Mouse (Mus musculus) stomach, embryonic 16.5 days (tissue): ENCODE data around the gene Cldn8. TPM values are rescaled to one million over a fixed set of nuclear protein-coding genes. Genes with fewer than 3 reads are reported as not detected.
A peak's percentile ranks its signal among the peaks of the same experiment; 100 is the strongest.

Experiments
- ATAC-seq: fragments of 200-750 bp; cut with Nextera tagmentation; 2 replicates; pipeline ENCODE4 v1.8.0; 2017; ENCODE audit warnings: moderate number of reproducible peaks, moderate TSS enrichment; ENCODE audit not compliant: insufficient read depth, low FRiP score
- H3K27ac ChIP-seq: fragments of 300-500 bp; sonication (generic); 2 replicates; pipeline ENCODE4 v1.5.1; 2014; ENCODE audit warnings: low read length
- H3K27me3 ChIP-seq: fragments of 300-500 bp; sonication (generic); 2 replicates; pipeline ENCODE4 v1.6.1; 2014; ENCODE audit warnings: low read length, control low read depth, mixed read lengths; ENCODE audit not compliant: control insufficient read depth, insufficient read depth
- H3K36me3 ChIP-seq: fragments of 300-500 bp; sonication (generic); 2 replicates; pipeline ENCODE4 v1.6.1; 2014; ENCODE audit warnings: low read length; ENCODE audit not compliant: control insufficient read depth, insufficient read depth
- H3K4me1 ChIP-seq: fragments of 300-500 bp; sonication (generic); 2 replicates; pipeline ENCODE4 v1.6.1; 2014; ENCODE audit warnings: low read length, control low read depth, mixed read lengths; ENCODE audit not compliant: control insufficient read depth, insufficient read depth
- H3K4me2 ChIP-seq: fragments of 300-500 bp; sonication (generic); 2 replicates; pipeline ENCODE4 v1.6.1; 2014; ENCODE audit warnings: low read depth, low read length, mixed read lengths
- H3K4me3 ChIP-seq: fragments of 300-500 bp; sonication (generic); replicated peaks from 2 replicates; pipeline ENCODE4 v1.5.1; 2014; ENCODE audit warnings: mild to moderate bottlenecking, low read length
- H3K9ac ChIP-seq: fragments of 300-500 bp; sonication (generic); 2 replicates; pipeline ENCODE4 v1.6.1; 2014; ENCODE audit warnings: low read length
- H3K9me3 ChIP-seq: fragments of 300-500 bp; sonication (generic); replicated peaks from 2 replicates; pipeline ENCODE4 v1.6.1; 2016; ENCODE audit warnings: low read length, control low read depth; ENCODE audit not compliant: control insufficient read depth
- WGBS: fragments of 180-500 bp; shearing (Covaris S2); extraction: QIAGEN DNeasy Blood & Tissue Kit; methylation state at CpG from one replicate; pipeline ENCODE4 v1.1.7; 2014; 5-methylcytosine and 5-hydroxymethylcytosine counted together
- polyA plus RNA-seq: library from polyadenylated mRNA; unstranded; fragments of >200 nt; fragmentation: Nextera tagmentation; extraction: Ambion mirVana; gene quantifications from 2 replicates; pipeline ENCODE4 v1.2.1, GENCODE M21; 2015

Cldn8 gene
- polyA plus RNA-seq, 1 experiment from 2014 or later, result 11.6 TPM

DNA sequence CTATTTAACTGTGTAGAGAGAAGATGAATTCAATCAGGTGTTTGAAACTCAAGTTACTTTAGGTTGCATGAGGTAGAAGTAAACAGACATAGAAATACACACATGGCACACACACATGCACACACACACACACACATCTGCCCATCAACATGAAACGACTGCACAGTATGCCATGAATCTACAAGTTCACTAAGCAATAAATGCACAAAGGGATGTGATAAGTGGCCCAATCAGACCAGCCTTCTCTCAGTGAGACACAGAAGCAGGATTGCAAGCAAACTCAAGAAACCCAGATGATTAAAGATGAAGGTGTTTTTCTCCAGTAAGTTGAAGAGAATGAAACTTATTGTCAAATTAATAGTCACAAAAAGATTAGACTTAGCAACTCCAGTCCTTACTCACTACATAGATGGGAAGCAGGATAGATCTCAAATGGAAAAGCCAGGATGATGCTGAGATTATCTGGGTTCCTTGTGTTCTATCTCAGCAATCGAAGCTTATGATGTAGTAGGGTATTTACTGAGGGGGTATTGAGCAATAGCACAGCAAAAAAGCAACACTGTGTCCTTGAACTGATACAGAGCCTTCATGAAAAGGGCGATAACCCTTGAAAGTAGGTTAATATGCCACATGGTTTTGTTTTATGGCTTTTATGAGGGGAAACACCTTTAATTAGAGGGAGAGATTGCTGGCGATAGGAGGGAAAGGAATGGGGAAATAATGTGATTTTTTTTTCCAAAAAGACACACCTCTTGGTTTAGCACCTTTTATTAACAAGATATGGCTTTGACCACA lies 13.1 kb upstream of the Cldn8 start:
- no peaks in the 10 kb centered on the region for H3K27me3 ChIP-seq
- no peak overlapping the region for H3K9ac ChIP-seq
- H3K4me3 ChIP-seq, result no peak overlapping the region
- no peaks in the 10 kb centered on the region for H3K9me3 ChIP-seq
- H3K4me2 ChIP-seq, result no peak overlapping the region
- H3K27ac ChIP-seq, result no peak overlapping the region
- WGBS, result 73% methylated on average over 4 of the region's 4 CpGs
- H3K36me3 ChIP-seq, result no peaks in the 10 kb centered on the region
- no peaks in the 10 kb centered on the region for H3K4me1 ChIP-seq
- no peak for ATAC-seq

DNA sequence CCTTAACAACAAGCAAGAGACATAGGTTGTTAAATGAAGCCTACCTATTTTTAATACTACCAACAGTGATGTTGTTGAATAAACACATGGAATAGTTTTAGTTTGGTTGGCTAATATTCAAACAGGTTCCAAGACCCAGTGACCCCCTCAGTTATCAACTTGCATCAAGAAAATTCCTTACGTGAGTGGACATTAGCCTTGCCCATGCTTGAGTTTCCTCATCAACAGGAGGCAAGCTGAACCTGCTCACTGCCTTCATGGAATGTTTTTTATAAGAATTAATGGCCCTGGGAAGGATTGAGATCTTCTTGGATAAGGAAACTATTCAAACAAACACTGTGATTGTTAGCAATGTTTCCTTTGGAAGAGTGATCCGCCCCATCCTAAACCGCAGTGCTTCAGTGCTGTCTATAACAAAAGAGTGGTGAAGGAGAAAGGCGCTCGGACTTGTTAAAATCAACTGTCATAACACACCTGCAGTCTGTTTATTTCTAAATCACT lies 10.0 kb upstream of the Cldn8 start:
- WGBS, result 43% methylated on average over 5 of the region's 5 CpGs

DNA sequence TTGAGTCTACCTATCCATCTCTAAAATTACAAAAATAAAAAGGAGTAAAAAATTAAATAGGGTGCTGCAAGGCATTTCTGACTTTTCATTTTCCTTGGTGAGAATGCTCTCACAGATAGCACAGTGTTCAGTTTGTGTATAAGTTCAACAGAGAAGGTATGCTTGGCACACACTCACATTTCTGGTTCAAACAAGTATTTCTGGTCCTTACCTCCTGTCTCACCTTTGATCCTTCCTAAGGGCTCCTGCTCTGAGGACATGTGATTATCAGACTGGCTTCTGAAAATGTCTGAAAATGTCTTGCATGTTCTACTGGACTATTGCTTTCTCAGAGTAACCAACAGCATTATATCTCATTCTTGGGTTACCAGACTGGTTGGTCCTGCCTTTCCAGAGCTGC lies 7.2 kb upstream of the Cldn8 start:
- Histone ChIP-seq H3K36me3 (no peaks in the 10 kb centered on the region), H3K27me3 (no peaks in the 10 kb centered on the region), H3K4me2 (no peak overlapping the region), H3K9ac (no peak overlapping the region), H3K9me3 (no peaks in the 10 kb centered on the region), H3K27ac (peak overlapping the region; percentile 23), H3K4me3 (no peak overlapping the region), H3K4me1 (0 out of 2 replicates have a peak, but pooled peaks cover 4% of the 10 kb centered on the region)
- no peak for ATAC-seq

More for the DNA sequence above, 10.0 kb upstream of the Cldn8 start:
- Histone ChIP-seq H3K9ac (no peak overlapping the region), H3K4me1 (0 out of 2 replicates have a peak, but pooled peaks cover 4% of the 10 kb centered on the region), H3K27ac (no peak overlapping the region), H3K27me3 (no peaks in the 10 kb centered on the region), H3K4me3 (no peak overlapping the region), H3K36me3 (no peaks in the 10 kb centered on the region), H3K9me3 (no peaks in the 10 kb centered on the region), H3K4me2 (no peak overlapping the region)
- ATAC-seq, result no peak

DNA sequence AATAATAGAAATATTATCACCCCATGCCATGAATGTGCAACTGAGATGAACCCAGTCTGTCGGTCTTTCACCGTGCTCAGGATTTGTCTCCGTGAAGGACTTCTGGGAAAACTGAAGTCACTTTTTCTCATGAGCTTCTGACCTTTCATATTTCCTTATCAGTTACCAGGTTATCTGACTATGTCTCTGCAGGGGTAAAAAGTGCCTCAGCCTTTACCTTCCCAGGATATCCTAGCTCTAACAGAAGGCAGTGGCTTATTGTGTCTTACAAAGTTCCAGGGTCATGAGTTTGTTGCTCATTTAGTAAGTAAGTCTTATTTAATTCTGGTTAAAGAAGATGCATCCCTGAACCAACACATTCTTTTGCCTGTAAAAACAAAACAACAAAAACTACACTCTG lies 6.7 kb upstream of the Cldn8 start:
- Histone ChIP-seq H3K27me3 (no peaks in the 10 kb centered on the region), H3K27ac (no peak overlapping the region), H3K4me1 (0 out of 2 replicates have a peak, but pooled peaks cover 4% of the 10 kb centered on the region), H3K9me3 (no peaks in the 10 kb centered on the region), H3K36me3 (no peaks in the 10 kb centered on the region), H3K4me3 (no peak overlapping the region), H3K4me2 (no peak overlapping the region), H3K9ac (no peak overlapping the region)
- WGBS, result 71% methylated on average over 3 of the region's 3 CpGs
- ATAC-seq, result no peak

DNA sequence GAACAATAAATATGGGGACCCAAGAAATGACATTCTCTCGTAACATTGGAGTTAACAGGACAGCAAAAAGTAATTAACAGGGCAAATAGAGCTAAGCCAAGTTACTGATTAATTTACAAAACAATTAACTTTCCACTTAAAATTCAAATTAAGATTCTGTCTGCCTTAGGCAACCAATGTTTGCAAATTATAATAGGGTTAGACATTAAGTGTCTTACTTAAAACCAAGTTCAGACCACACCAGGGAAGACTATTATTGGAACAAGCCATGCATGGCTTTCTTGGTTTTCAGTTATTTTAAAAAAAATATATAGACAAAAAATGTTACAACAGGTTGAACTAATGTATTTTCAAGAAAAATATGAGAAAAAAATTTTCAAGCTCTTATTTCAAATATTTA lies 6.1 kb upstream of the Cldn8 start:
- Histone ChIP-seq H3K9ac (no peak overlapping the region), H3K9me3 (no peaks in the 10 kb centered on the region), H3K36me3 (no peaks in the 10 kb centered on the region), H3K4me1 (0 out of 2 replicates have a peak, but pooled peaks cover 4% of the 10 kb centered on the region), H3K27ac (no peak overlapping the region), H3K27me3 (no peaks in the 10 kb centered on the region), H3K4me2 (no peak overlapping the region), H3K4me3 (no peak overlapping the region)
- no peak for ATAC-seq
- 84% methylated on average over 1 of the region's 1 CpGs for WGBS

DNA sequence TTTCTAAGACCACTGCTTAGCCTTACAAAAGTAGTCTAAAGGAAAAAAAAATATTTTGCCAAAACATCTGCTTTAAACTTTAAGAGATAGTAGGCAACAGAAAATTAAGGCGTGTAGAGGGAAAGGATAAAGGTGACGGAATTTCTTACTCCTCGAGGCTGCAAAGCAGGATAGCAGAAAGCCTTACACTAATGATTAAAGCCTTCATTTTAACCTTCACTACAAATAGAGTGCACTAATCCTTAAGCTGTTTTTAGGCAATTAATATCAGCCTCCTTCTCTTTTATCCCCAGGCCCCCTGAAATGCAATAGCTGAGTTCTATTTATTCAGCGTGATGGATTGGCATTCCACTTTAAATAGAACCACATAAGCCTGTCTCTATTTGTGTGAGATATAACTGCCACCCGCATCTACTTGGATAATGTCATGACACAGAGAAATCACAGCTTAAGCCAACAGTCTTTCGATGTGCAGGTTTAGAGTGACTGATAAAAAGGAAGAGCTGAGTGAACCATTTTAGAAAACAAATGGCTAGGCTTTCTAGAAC lies 1.3 kb downstream of the Cldn8 start:
- H3K4me1 ChIP-seq, result no peaks in the 10 kb centered on the region
- H3K4me3 ChIP-seq, result peak overlapping the region; percentile 33
- no peak overlapping the region for H3K27ac ChIP-seq
- no peaks in the 10 kb centered on the region for H3K9me3 ChIP-seq
- 24% methylated on average over 6 of the region's 6 CpGs for WGBS
- no peaks in the 10 kb centered on the region for H3K27me3 ChIP-seq
- no peak for ATAC-seq
- no peak overlapping the region for H3K9ac ChIP-seq
- H3K36me3 ChIP-seq, result no peaks in the 10 kb centered on the region
- H3K4me2 ChIP-seq, result peak overlapping the region; percentile 48

DNA sequence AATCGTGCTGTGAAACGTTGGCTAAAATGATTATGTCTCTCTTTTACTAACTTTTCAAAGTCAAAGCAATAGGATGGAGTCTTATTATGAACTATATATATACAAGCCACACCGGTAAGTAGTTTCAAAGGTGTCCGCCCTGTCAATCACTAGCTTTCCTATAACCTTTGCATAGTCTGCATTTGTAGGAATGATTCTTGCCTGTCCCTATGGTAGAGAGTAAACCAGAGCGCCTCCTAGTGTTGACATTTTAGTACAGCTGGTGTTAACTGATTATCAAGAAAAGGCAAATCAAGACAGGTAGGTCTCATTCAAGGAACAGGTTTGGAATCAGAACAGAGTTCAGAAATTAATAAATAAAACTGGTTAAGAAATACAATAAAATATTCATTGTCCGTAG lies 20.5 kb downstream of the Cldn8 start:
- no peaks in the 10 kb centered on the region for H3K4me1 ChIP-seq
- H3K9me3 ChIP-seq, result no peaks in the 10 kb centered on the region
- H3K4me3 ChIP-seq, result no peak overlapping the region
- 51% methylated on average over 6 of the region's 6 CpGs for WGBS
- no peak for ATAC-seq
- H3K27ac ChIP-seq, result no peak overlapping the region
- no peaks in the 10 kb centered on the region for H3K27me3 ChIP-seq
- no peak overlapping the region for H3K4me2 ChIP-seq
- no peaks in the 10 kb centered on the region for H3K36me3 ChIP-seq
- H3K9ac ChIP-seq, result no peak overlapping the region

DNA sequence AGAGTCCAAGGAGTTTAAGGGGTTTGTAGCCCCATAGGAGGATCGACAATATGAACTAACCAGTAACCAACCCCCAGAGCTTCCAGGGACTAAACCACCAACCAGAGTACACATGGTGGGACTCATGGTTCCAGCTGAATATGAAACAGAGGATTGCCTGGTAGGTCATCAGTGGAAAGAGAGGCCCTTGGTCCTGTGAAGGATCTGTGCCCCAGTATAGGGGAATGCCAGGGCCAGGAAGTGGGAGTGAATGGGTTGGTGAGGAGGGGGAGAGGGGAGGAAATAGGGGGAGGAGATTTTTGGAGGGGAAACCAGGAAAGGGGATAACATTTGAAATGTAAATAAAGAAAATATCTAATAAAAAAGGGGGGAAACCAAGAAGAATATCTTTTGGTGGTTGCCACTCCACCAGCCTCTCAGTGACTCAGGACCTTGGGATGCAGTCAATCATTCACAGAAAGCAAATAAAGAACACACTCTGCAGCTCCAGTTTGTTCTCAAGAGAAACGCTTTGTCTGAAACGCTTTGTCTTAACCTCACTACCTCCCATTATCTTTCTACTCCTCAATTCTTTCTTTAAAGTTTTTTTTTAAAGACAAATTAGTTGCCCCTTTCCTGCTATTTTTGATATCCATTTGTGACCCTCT lies 23.0 kb downstream of the Cldn8 start:
- peak; percentile 64; the same call in 1 of the 2 replicates for ATAC-seq
- Histone ChIP-seq H3K36me3 (no peaks in the 10 kb centered on the region), H3K4me2 (no peak overlapping the region), H3K4me1 (no peaks in the 10 kb centered on the region), H3K9ac (no peak overlapping the region), H3K4me3 (no peak overlapping the region), H3K27me3 (no peaks in the 10 kb centered on the region), H3K9me3 (no peaks in the 10 kb centered on the region), H3K27ac (no peak overlapping the region)
- WGBS, result 57% methylated on average over 3 of the region's 3 CpGs

DNA sequence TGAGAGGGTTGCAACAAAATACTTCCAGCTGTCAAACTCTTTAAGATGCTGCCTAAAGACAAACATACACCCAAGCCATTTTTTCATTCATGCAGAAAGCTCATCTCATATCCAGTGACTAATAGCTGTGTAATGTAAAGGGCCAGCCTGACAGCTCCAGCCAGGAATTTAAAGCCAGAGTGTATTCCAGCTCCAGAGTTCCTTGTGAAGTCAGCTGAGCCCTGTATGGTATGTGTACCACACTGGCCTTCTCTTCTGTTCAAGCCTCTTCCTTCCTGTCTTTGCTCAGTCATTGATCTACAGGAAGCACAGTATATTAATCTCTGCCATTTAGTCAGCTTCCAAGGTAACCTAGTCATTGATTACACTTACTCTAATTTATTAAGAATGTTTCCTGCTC lies 51.6 kb downstream of the Cldn8 start:
- H3K4me3 ChIP-seq, result no peak overlapping the region
- no peaks in the 10 kb centered on the region for H3K9me3 ChIP-seq
- no peak overlapping the region for H3K4me2 ChIP-seq
- no peak overlapping the region for H3K9ac ChIP-seq
- H3K27me3 ChIP-seq, result no peaks in the 10 kb centered on the region
- H3K27ac ChIP-seq, result no peak overlapping the region
- no peaks in the 10 kb centered on the region for H3K36me3 ChIP-seq
- no peaks in the 10 kb centered on the region for H3K4me1 ChIP-seq
- no peak for ATAC-seq
